11 mouse cellular contexts compared by ENCODE assay signal in the genomic region with DNA sequence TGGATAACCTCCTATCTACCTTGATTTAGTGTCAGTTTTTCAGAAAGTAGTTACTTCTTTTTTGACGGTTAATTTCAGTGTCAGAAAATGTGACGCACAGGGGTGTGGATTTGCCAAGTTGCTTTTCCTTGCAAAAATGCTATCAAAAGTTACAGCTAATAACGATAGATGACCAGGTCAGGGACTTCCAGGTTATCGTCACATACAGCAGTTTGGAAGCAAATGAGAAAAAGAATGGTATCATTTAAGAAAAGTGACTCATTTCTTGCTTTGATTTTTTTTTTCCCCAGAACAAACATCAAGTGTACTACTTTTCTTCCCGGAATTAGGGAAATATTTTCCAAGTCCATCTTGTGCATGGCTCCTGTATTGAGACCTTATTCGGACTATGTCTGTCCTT. TPM values are rescaled to one million over a fixed set of nuclear protein-coding genes. Genes with fewer than 3 reads are reported as not detected.
DNase-seq lines count a peak whose midpoint lies in the region; ATAC-seq and TF ChIP-seq lines count a peak whose summit lies in the region.
"Had no signal": no experiment of that assay in that cellular context is flagged by ENCODE, and none has a peak within 500 bp of the region (broad histone marks: within the 10 kb centered on the region; RNA-seq: fewer than 3 reads in every experiment).

No protein-coding gene starts in this region.

- H3K4me2 ChIP-seq in embryonic facial prominence, embryonic 13.5 days, result peak overlapping the region; percentile 68
- peak overlapping the region; percentile 58 for H3K4me2 ChIP-seq in hindbrain, embryonic 14.5 days (replicated peaks)
- H3K4me2 ChIP-seq in hindbrain, embryonic 11.5 days (replicated peaks; ENCODE audit: low read depth, low read length), result no peak overlapping the region
- H3K4me2 ChIP-seq in midbrain, embryonic 14.5 days (ENCODE audit: low read length), result peak overlapping the region; percentile 62
- no peak overlapping the region for H3K4me2 ChIP-seq in midbrain, embryonic 11.5 days
- H3K4me2 ChIP-seq in stomach, postnatal 0 days (replicated peaks; ENCODE audit: low read depth), result peak overlapping the region; percentile 20; the same call in 1 of the 2 replicates

- DNase-seq in embryonic facial prominence, embryonic 10.5 days (ENCODE audit: low spot score), result no peak
- no peak for DNase-seq in hindbrain, embryonic 14.5 days (ENCODE audit: low spot score)
- no peak for DNase-seq in hindbrain, embryonic 11.5 days (ENCODE audit: low spot score)
- no peak for DNase-seq in midbrain, embryonic 14.5 days
- no peak for DNase-seq in midbrain, embryonic 11.5 days (ENCODE audit: low spot score, missing footprints)
- no peak for DNase-seq in stomach, postnatal 0 days (ENCODE audit: low spot score)
- no peak for DNase-seq in urinary bladder, postnatal 25 days (ENCODE audit: low spot score)
- DNase-seq: thymus, postnatal 36 days had no signal

- WGBS in embryonic facial prominence, embryonic 13.5 days, result 74% methylated on average over 6 of the region's 6 CpGs
- 90% methylated on average over 6 of the region's 6 CpGs for whole genome bisulfite sequencing in embryonic facial prominence, embryonic 10.5 days
- 86% methylated on average over 6 of the region's 6 CpGs for WGBS in hindbrain, embryonic 14.5 days
- WGBS in hindbrain, embryonic 11.5 days, result 90% methylated on average over 6 of the region's 6 CpGs
- WGBS in midbrain, embryonic 14.5 days, result 91% methylated on average over 6 of the region's 6 CpGs
- 95% methylated on average over 6 of the region's 6 CpGs for WGBS in midbrain, embryonic 11.5 days
- WGBS in stomach, postnatal 0 days, result 60% methylated on average over 6 of the region's 6 CpGs

- no peaks in the 10 kb centered on the region for H3K9me3 ChIP-seq in embryonic facial prominence, embryonic 13.5 days
- no peaks in the 10 kb centered on the region for H3K9me3 ChIP-seq in embryonic facial prominence, embryonic 10.5 days
- H3K9me3 ChIP-seq in hindbrain, embryonic 14.5 days (ENCODE audit: control insufficient read depth, low read length), result no peaks in the 10 kb centered on the region
- no peaks in the 10 kb centered on the region for H3K9me3 ChIP-seq in hindbrain, embryonic 11.5 days (ENCODE audit: control insufficient read depth, low read length)
- no peaks in the 10 kb centered on the region for H3K9me3 ChIP-seq in midbrain, embryonic 14.5 days (ENCODE audit: control insufficient read depth, low read length)
- H3K9me3 ChIP-seq in midbrain, embryonic 11.5 days (ENCODE audit: control insufficient read depth, low read length), result no peaks in the 10 kb centered on the region
- H3K9me3 ChIP-seq in stomach, postnatal 0 days (ENCODE audit: control insufficient read depth, low read length), result no peaks in the 10 kb centered on the region

- H3K9ac ChIP-seq in embryonic facial prominence, embryonic 13.5 days, result no peak overlapping the region
- H3K9ac ChIP-seq in hindbrain, embryonic 14.5 days, result no peak overlapping the region
- no peak overlapping the region for H3K9ac ChIP-seq in hindbrain, embryonic 11.5 days (ENCODE audit: low read depth, low read length)
- no peak overlapping the region for H3K9ac ChIP-seq in midbrain, embryonic 14.5 days (replicated peaks; ENCODE audit: low read length)
- no peak overlapping the region for H3K9ac ChIP-seq in midbrain, embryonic 11.5 days (ENCODE audit: low read length)
- no peak overlapping the region for H3K9ac ChIP-seq in stomach, postnatal 0 days (ENCODE audit: low read length)

- H3K4me3 ChIP-seq in embryonic facial prominence, embryonic 13.5 days, result peak overlapping the region; percentile 1; the same call in 1 of the 2 replicates
- H3K4me3 ChIP-seq in embryonic facial prominence, embryonic 10.5 days, result no peak overlapping the region
- peak overlapping the region; percentile 39; the same call in 1 of the 2 replicates for H3K4me3 ChIP-seq in hindbrain, embryonic 14.5 days (replicated peaks; ENCODE audit: low read length)
- H3K4me3 ChIP-seq in hindbrain, embryonic 11.5 days (ENCODE audit: low read depth, low read length), result no peak overlapping the region
- H3K4me3 ChIP-seq in midbrain, embryonic 14.5 days (replicated peaks; ENCODE audit: low read depth, low read length), result peak overlapping the region; percentile 10; the same call in 1 of the 2 replicates
- no peak overlapping the region for H3K4me3 ChIP-seq in midbrain, embryonic 11.5 days (ENCODE audit: low read depth, low read length)
- H3K4me3 ChIP-seq in stomach, postnatal 0 days (ENCODE audit: low read depth, low read length), result peak overlapping the region; percentile 43; the same call in 1 of the 2 replicates

- no peaks in the 10 kb centered on the region for H3K36me3 ChIP-seq in embryonic facial prominence, embryonic 13.5 days
- no peaks in the 10 kb centered on the region for H3K36me3 ChIP-seq in embryonic facial prominence, embryonic 10.5 days (replicated peaks)
- no peaks in the 10 kb centered on the region for H3K36me3 ChIP-seq in hindbrain, embryonic 14.5 days (replicated peaks; ENCODE audit: control insufficient read depth, insufficient read depth)
- H3K36me3 ChIP-seq in hindbrain, embryonic 11.5 days (ENCODE audit: control insufficient read depth, insufficient read depth, low read length), result no peaks in the 10 kb centered on the region
- no peaks in the 10 kb centered on the region for H3K36me3 ChIP-seq in midbrain, embryonic 14.5 days (ENCODE audit: control insufficient read depth, insufficient read depth, low read length)
- no peaks in the 10 kb centered on the region for H3K36me3 ChIP-seq in midbrain, embryonic 11.5 days (ENCODE audit: control insufficient read depth, insufficient read depth, low read length)
- H3K36me3 ChIP-seq in stomach, postnatal 0 days (ENCODE audit: control insufficient read depth, insufficient read depth, low read length), result no peaks in the 10 kb centered on the region

- ATAC-seq in embryonic facial prominence, embryonic 13.5 days (ENCODE audit: insufficient number of reproducible peaks, insufficient read depth, low FRiP score, low TSS enrichment, low read depth), result no peak
- no peak for ATAC-seq in hindbrain, embryonic 14.5 days (ENCODE audit: low FRiP score)
- no peak for ATAC-seq in hindbrain, embryonic 11.5 days (ENCODE audit: low FRiP score)
- ATAC-seq in midbrain, embryonic 14.5 days (ENCODE audit: low FRiP score, low TSS enrichment), result no peak
- ATAC-seq in midbrain, embryonic 11.5 days (ENCODE audit: low FRiP score), result no peak
- ATAC-seq in stomach, postnatal 0 days (ENCODE audit: low FRiP score, low TSS enrichment), result no peak

- TF ChIP-seq CTCF in stomach, postnatal 0 days (IDR thresholded peaks at IDR 0.05; ENCODE audit: low read depth), result no peak

- no peak for TF ChIP-seq EP300 in stomach, postnatal 0 days (optimal IDR thresholded peaks at IDR 0.05)

- peaks cover 7% of the 10 kb centered on the region for H3K4me1 ChIP-seq in embryonic facial prominence, embryonic 13.5 days
- peaks cover 17% of the 10 kb centered on the region for H3K4me1 ChIP-seq in embryonic facial prominence, embryonic 10.5 days
- peaks cover 8% of the 10 kb centered on the region; the same call in 1 of the 2 replicates for H3K4me1 ChIP-seq in hindbrain, embryonic 14.5 days (replicated peaks; ENCODE audit: control insufficient read depth, insufficient read depth, low read length)
- peaks cover 4% of the 10 kb centered on the region; the same call in 1 of the 2 replicates for H3K4me1 ChIP-seq in hindbrain, embryonic 11.5 days (replicated peaks; ENCODE audit: control insufficient read depth, insufficient read depth, low read length)
- peaks cover 17% of the 10 kb centered on the region for H3K4me1 ChIP-seq in midbrain, embryonic 14.5 days (ENCODE audit: control insufficient read depth, insufficient read depth, low read length)
- H3K4me1 ChIP-seq in midbrain, embryonic 11.5 days (ENCODE audit: control insufficient read depth, insufficient read depth, low read length), result peaks cover 4% of the 10 kb centered on the region; the same call in 1 of the 2 replicates
- peaks cover 2% of the 10 kb centered on the region; the same call in 1 of the 2 replicates for H3K4me1 ChIP-seq in stomach, postnatal 0 days (replicated peaks; ENCODE audit: control insufficient read depth, insufficient read depth)

- H3K27me3 ChIP-seq in embryonic facial prominence, embryonic 13.5 days, result peaks cover 4% of the 10 kb centered on the region; the same call in 1 of the 2 replicates
- H3K27me3 ChIP-seq in embryonic facial prominence, embryonic 10.5 days (replicated peaks; ENCODE audit: low read depth, poor library complexity, severe bottlenecking), result no peaks in the 10 kb centered on the region
- no peaks in the 10 kb centered on the region for H3K27me3 ChIP-seq in hindbrain, embryonic 14.5 days (ENCODE audit: control insufficient read depth, insufficient read depth, low read length)
- H3K27me3 ChIP-seq in hindbrain, embryonic 11.5 days (ENCODE audit: control insufficient read depth, insufficient read depth, low read length), result no peaks in the 10 kb centered on the region
- no peaks in the 10 kb centered on the region for H3K27me3 ChIP-seq in midbrain, embryonic 14.5 days (ENCODE audit: control insufficient read depth, insufficient read depth, low read length)
- H3K27me3 ChIP-seq in midbrain, embryonic 11.5 days (ENCODE audit: control insufficient read depth, insufficient read depth, low read length), result no peaks in the 10 kb centered on the region
- no peaks in the 10 kb centered on the region for H3K27me3 ChIP-seq in stomach, postnatal 0 days (ENCODE audit: control insufficient read depth, insufficient read depth, low read length)

- no peak overlapping the region for H3K27ac ChIP-seq in embryonic facial prominence, embryonic 13.5 days
- no peak overlapping the region for H3K27ac ChIP-seq in embryonic facial prominence, embryonic 10.5 days (replicated peaks)
- no peak overlapping the region for H3K27ac ChIP-seq in hindbrain, embryonic 14.5 days
- no peak overlapping the region for H3K27ac ChIP-seq in hindbrain, embryonic 11.5 days (ENCODE audit: low read depth, low read length)
- H3K27ac ChIP-seq in midbrain, embryonic 14.5 days (replicated peaks; ENCODE audit: low read depth, low read length), result no peak overlapping the region
- no peak overlapping the region for H3K27ac ChIP-seq in midbrain, embryonic 11.5 days (ENCODE audit: low read depth, low read length)
- H3K27ac ChIP-seq in stomach, postnatal 0 days (replicated peaks), result no peak overlapping the region

RNA-seq across cellular contexts. Expression of gene 4930455H04Rik, which starts 0.6 kb away (rescaled TPM):
- not detected in 2 replicates for polyA plus RNA-seq in embryonic facial prominence, embryonic 13.5 days (2015; fragmentation: Nextera tagmentation; extraction: Ambion mirVana)
- not detected in 2 replicates for polyA plus RNA-seq in embryonic facial prominence, embryonic 10.5 days (2016; fragmentation: Nextera tagmentation; extraction: Ambion mirVana)
- not detected in 2 replicates for polyA plus RNA-seq in hindbrain, embryonic 14.5 days (2014; fragmentation: Nextera tagmentation; extraction: Ambion mirVana)
- not detected in 2 replicates for polyA plus RNA-seq in hindbrain, embryonic 11.5 days (2014; fragmentation: Nextera tagmentation; extraction: Ambion mirVana)
- not detected in 2 replicates for polyA plus RNA-seq in midbrain, embryonic 14.5 days (2014; fragmentation: Nextera tagmentation; extraction: Ambion mirVana)
- polyA plus RNA-seq in midbrain, embryonic 11.5 days (2014; fragmentation: Nextera tagmentation; extraction: Ambion mirVana), result not detected in 2 replicates
- polyA plus RNA-seq in stomach, postnatal 0 days (2015; fragmentation: Nextera tagmentation; extraction: Ambion mirVana), result 0.07 TPM in 1 of 2 replicates, not detected in the other
- polyA plus RNA-seq: brain, embryonic 14.5 days; large intestine, adult 2 months had no signal

RNA-seq across cellular contexts. Expression of gene Palmd, which starts 1.4 kb away (rescaled TPM):
- polyA plus RNA-seq in embryonic facial prominence, embryonic 13.5 days (2015; fragmentation: Nextera tagmentation; extraction: Ambion mirVana), result 8.1 and 8.2 TPM in 2 replicates
- 0.88 and 1.5 TPM in 2 replicates for polyA plus RNA-seq in embryonic facial prominence, embryonic 10.5 days (2016; fragmentation: Nextera tagmentation; extraction: Ambion mirVana)
- polyA plus RNA-seq in hindbrain, embryonic 14.5 days (2014; fragmentation: Nextera tagmentation; extraction: Ambion mirVana), result 9.5 and 11.2 TPM in 2 replicates
- polyA plus RNA-seq in hindbrain, embryonic 11.5 days (2014; fragmentation: Nextera tagmentation; extraction: Ambion mirVana), result 7.4 and 7.7 TPM in 2 replicates
- 7.3 and 11.5 TPM in 2 replicates for polyA plus RNA-seq in midbrain, embryonic 14.5 days (2014; fragmentation: Nextera tagmentation; extraction: Ambion mirVana)
- polyA plus RNA-seq in midbrain, embryonic 11.5 days (2014; fragmentation: Nextera tagmentation; extraction: Ambion mirVana), result 5.1 and 5.3 TPM in 2 replicates
- 6.4 and 7.6 TPM in 2 replicates for polyA plus RNA-seq in stomach, postnatal 0 days (2015; fragmentation: Nextera tagmentation; extraction: Ambion mirVana)

Comparison
In these comparisons a context has a peak if more than half of its experiments do, and no peak if none do; other contexts are left out.
1. H3K4me2 ChIP-seq: peak in embryonic facial prominence, embryonic 13.5 days (single experiment), hindbrain, embryonic 14.5 days (single experiment), midbrain, embryonic 14.5 days (single experiment) and stomach, postnatal 0 days (single experiment); none in hindbrain, embryonic 11.5 days (single experiment) and midbrain, embryonic 11.5 days (single experiment).
2. H3K4me3 ChIP-seq: peak in embryonic facial prominence, embryonic 13.5 days (single experiment), hindbrain, embryonic 14.5 days (single experiment), midbrain, embryonic 14.5 days (single experiment) and stomach, postnatal 0 days (single experiment); none in embryonic facial prominence, embryonic 10.5 days (single experiment), hindbrain, embryonic 11.5 days (single experiment) and midbrain, embryonic 11.5 days (single experiment).